Mouse (Mus musculus) liver, embryonic 14.5 days (tissue): ENCODE measurements around the gene H2-Q10. TPM values are rescaled to one million over a fixed set of nuclear protein-coding genes. Genes with fewer than 3 reads are reported as not detected.

Experiments
- ATAC-seq: fragments of 200-750 bp; cut with Nextera tagmentation; 2 replicates; pipeline ENCODE4 v1.8.0; 2017; ENCODE audit warnings: moderate number of reproducible peaks, mild to moderate bottlenecking, moderate library complexity; ENCODE audit not compliant: insufficient read depth
- DNase-seq, 3 experiments: peaks; one replicate each; pipeline ENCODE4 v3.0.0-alpha.2; 2012 to 2013; ENCODE audit warnings: low read depth in 3 of 3, low spot score in 3 of 3
- H3K27ac ChIP-seq: fragments of 300-500 bp; sonication (generic); 2 replicates; pipeline ENCODE4 v1.5.1; 2014; ENCODE audit warnings: moderate library complexity, mild to moderate bottlenecking, control low read depth, inconsistent platforms
- H3K27me3 ChIP-seq: fragments of 300-500 bp; sonication (generic); 2 replicates; pipeline ENCODE4 v1.6.1; 2014; ENCODE audit warnings: mild to moderate bottlenecking, low read length, moderate library complexity; ENCODE audit not compliant: control insufficient read depth, insufficient read depth
- H3K36me3 ChIP-seq: fragments of 300-500 bp; sonication (generic); replicated peaks from 2 replicates; pipeline ENCODE4 v1.6.1; 2014; ENCODE audit warnings: low read depth; ENCODE audit not compliant: control insufficient read depth, insufficient read depth
- H3K4me1 ChIP-seq, 2 experiments: fragments of 200-500 bp in 1 of 2; fragments of 300-500 bp in 1 of 2; sonication (generic) in 1 of 2; replicated peaks; 2 replicates each; pipeline ENCODE4 v1.6.1; 2012 to 2014; ENCODE audit warnings: antibody characterized with exemption in 1 of 2, inconsistent platforms in 1 of 2, low read length in 1 of 2; ENCODE audit not compliant: control insufficient read depth in 2 of 2, insufficient read depth in 2 of 2
- H3K4me2 ChIP-seq: fragments of 300-500 bp; sonication (generic); 2 replicates; pipeline ENCODE4 v1.6.1; 2014; ENCODE audit warnings: low read depth, mild to moderate bottlenecking, control low read depth, moderate library complexity
- H3K4me3 ChIP-seq, 2 experiments: fragments of 200-500 bp in 1 of 2; fragments of 300-500 bp in 1 of 2; sonication (generic) in 1 of 2; 2 replicates each; pipeline ENCODE4 v1.5.1; 2012 to 2014; ENCODE audit warnings: low read depth in 2 of 2, low read length in 2 of 2, mild to moderate bottlenecking in 2 of 2, control low read depth in 1 of 2, inconsistent platforms in 1 of 2, moderate library complexity in 1 of 2; ENCODE audit not compliant: insufficient read depth in 1 of 2
- H3K9ac ChIP-seq: fragments of 300-500 bp; sonication (generic); replicated peaks from 2 replicates; pipeline ENCODE4 v1.6.1; 2014; ENCODE audit warnings: mild to moderate bottlenecking, control low read depth, moderate library complexity
- H3K9me3 ChIP-seq: fragments of 300-500 bp; sonication (generic); 2 replicates; pipeline ENCODE4 v1.6.1; 2016; ENCODE audit warnings: low read length, mixed read lengths; ENCODE audit not compliant: control insufficient read depth
- CTCF ChIP-seq: IDR thresholded peaks from 2 replicates; pipeline ENCODE4 v1.5.1; 2016; ENCODE audit warnings: antibody characterized with exemption, low read depth, control low read depth
- EP300 ChIP-seq: IDR thresholded peaks from 2 replicates; pipeline ENCODE4 v1.6.1; 2016; ENCODE audit warnings: antibody characterized with exemption, low read depth
- WGBS: fragments of 180-500 bp; shearing (Covaris S2); extraction: QIAGEN DNeasy Blood & Tissue Kit; methylation state at CpG from one replicate; pipeline ENCODE4 v1.1.7; 2014; ENCODE audit not compliant: insufficient replicate concordance; 5-methylcytosine and 5-hydroxymethylcytosine counted together
- polyA plus RNA-seq, 2 experiments: library from polyadenylated mRNA; depleted of rRNA in 1 of 2; stranded (reverse) in 1 of 2; unstranded in 1 of 2; fragments of >200 nt; fragmentation: Nextera tagmentation in 1 of 2; extraction: Ambion mirVana in 1 of 2; gene quantifications; 2 replicates each; pipeline versions ENCODE4 v1.2.1 to v1.2.3; 2012 to 2014

Gene H2-Q10
- polyA plus RNA-seq, 2 experiments, result 136 to 195 TPM

DNA sequence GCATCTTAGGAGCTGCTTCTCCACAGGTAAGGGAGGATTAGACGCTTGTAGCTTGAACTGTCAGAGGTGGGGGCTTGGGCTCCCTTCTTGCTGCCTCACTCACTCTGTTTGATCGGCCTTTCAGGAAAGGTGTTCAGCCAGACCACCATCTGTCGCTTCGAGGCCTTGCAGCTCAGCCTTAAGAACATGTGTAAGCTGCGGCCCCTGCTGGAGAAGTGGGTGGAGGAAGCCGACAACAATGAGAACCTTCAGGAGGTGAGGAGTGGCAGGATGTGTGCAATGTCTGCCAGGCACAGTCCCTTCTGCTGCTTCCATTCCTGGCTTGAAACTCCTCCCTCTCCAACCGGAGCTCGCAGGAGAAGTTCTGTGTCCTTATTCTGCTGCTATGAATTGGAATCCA, 39.4 kb downstream of the H2-Q10 start:
- H3K27me3 ChIP-seq, result peaks cover 14% of the 10 kb centered on the region
- H3K9ac ChIP-seq, result no peak overlapping the region
- no peaks in the 10 kb centered on the region for H3K4me1 ChIP-seq
- no peak overlapping the region for H3K27ac ChIP-seq
- TF ChIP-seq EP300 (no peak), CTCF (peak; percentile 44; the same call in 1 of the 2 replicates)
- WGBS, result 17% methylated on average over 8 of the region's 8 CpGs
- no peak for DNase-seq
- no peak overlapping the region for H3K4me3 ChIP-seq
- H3K9me3 ChIP-seq, result no peaks in the 10 kb centered on the region
- ATAC-seq, result no peak
- H3K4me2 ChIP-seq, result no peak overlapping the region
- peaks cover 10% of the 10 kb centered on the region for H3K36me3 ChIP-seq

DNA sequence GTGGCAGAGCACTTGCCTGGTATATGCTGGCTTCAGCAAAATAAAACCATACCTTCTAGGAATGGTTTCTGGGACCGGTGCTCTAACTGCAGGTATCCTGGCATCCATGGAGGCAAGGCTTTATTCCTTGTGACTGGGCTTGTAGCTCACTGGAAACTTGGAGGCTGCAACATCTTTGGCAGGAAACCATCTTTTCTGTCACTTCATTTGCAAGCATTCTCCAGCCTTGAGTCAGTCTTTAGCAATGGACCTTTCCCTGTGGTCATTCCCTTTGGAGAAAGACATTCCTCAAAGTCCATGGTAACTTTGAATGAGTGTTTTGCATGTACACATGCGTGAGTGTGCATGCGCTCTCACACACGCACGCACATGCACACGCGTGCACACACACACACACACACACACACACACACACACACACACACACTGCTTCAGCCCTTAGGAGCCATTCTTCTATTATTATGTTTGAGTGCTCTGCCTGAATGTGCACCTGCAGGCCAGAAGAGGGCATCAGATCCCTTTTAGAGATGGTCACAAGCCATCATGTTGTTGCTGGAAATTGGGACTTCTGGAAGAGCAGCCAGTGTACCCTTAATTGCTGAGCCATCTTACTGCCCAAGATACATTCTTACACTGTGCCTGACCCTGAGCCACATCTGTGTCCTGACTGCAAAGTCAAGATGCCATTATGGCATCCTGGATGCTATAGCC, 43.2 kb downstream of the H2-Q10 start:
- peak; percentile 58 for TF ChIP-seq CTCF
- TF ChIP-seq EP300, result no peak
- Histone ChIP-seq H3K9ac (no peak overlapping the region), H3K4me1 (peaks cover 5 to 16% of the 10 kb centered on the region in 2 experiments), H3K4me2 (no peak overlapping the region), H3K27ac (no peak overlapping the region), H3K4me3 (no peak overlapping the region), H3K36me3 (peaks cover 10% of the 10 kb centered on the region), H3K27me3 (peaks cover under 1% of the 10 kb centered on the region; the same call in 1 of the 2 replicates), H3K9me3 (no peaks in the 10 kb centered on the region)
- ATAC-seq (no peak), DNase-seq (no peak)
- WGBS, result 86% methylated on average over 7 of the region's 7 CpGs

DNA sequence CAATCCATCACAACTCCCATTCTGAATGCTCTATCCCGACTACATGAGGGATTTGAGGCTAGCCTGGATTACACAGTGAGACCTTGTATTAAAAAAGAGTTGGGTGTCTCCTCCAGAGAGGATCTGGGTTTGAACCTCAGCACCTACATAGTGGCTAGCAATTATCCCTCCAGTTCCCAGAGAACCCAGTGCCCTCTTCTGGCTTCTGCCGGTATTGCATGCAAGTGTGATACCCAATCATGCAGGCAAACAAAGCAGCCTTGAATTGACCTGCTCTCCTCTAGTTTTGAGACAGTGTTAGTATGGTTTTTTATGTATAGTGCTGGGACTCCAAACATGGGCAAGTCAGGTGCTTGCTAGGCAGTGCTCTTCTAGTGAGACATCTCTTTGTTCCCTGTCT, 44.0 kb downstream of the H2-Q10 start:
- peaks cover 10% of the 10 kb centered on the region for H3K36me3 ChIP-seq
- TF ChIP-seq EP300 (no peak), CTCF (peak; percentile 93)
- H3K27me3 ChIP-seq, result no peaks in the 10 kb centered on the region
- no peak overlapping the region; a peak in 1 of 4 replicates for H3K4me3 ChIP-seq
- no peak for ATAC-seq
- no peak overlapping the region for H3K27ac ChIP-seq
- H3K4me2 ChIP-seq, result peak overlapping the region; percentile 85
- no peaks in the 10 kb centered on the region for H3K9me3 ChIP-seq
- H3K9ac ChIP-seq, result no peak overlapping the region
- peak; percentile 49 to 60 (median 59) for DNase-seq
- H3K4me1 ChIP-seq, result peaks cover 5 to 16% of the 10 kb centered on the region in 2 experiments
- WGBS, result 6% methylated on average over 2 of the region's 2 CpGs

DNA sequence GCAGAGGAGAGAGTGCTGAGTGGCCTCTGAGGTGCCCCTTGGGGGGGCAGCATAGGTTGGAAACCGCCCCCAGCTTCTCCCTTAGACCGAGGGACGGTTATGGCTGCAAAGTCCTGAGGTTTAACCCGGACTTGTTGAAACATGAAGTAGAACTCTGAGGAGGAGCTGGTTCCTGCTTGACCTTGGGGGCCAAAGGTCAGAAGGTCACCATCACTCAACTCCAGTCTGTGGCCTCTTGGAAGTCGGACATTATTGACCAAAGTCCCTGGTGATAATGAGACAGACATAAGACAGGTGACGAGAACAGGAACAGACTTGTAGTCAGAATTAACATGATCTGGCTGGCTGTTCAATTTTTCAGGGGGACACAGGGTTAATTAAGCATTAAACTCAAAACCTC, 44.9 kb downstream of the H2-Q10 start:
- no peak for DNase-seq
- Histone ChIP-seq H3K27ac (no peak overlapping the region), H3K36me3 (peaks cover 10% of the 10 kb centered on the region), H3K4me1 (peaks cover 5 to 16% of the 10 kb centered on the region in 2 experiments), H3K4me3 (peak overlapping the region; percentile 76 to 96), H3K27me3 (no peaks in the 10 kb centered on the region), H3K4me2 (peak overlapping the region; percentile 85), H3K9ac (peak overlapping the region; percentile 67), H3K9me3 (no peaks in the 10 kb centered on the region)
- no peak for ATAC-seq
- TF ChIP-seq CTCF, result no peak
- no peak for TF ChIP-seq EP300
- 74% methylated on average over 6 of the region's 6 CpGs for WGBS

DNA sequence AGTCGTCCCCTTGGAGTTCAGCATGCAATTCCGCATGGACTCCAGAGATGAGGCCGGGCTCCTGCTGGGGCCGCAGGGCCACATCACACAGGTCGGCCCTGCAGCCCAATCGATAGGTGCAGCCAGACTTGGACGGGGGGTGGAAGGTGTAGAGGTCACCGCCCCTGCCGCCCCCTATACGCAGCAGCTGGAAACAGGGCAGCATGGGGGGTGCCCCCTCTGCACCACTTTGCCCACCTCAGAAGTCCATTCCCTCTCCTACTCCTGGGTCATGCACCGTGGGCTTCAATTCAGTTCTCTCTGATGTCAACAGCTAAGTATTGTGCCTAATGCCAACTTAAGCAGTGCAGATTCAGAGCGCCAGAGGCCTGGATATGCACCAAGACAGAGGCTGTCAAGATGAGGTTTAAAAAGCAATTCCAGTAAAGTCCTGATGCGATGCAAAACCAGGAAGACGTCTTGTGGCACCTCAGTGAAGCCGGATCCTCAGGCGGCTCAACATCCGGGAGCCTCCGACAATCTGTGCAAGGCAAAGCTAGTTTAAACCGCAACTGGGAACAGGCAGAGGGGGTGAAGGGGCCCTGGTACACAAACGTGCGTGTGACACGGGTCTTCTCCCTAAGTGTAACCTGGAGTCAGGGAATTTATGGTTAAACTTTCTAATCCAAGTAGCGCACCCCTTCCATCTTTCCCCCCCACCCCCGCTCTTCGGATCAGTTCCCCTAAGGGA, 46.2 kb downstream of the H2-Q10 start:
- H3K36me3 ChIP-seq, result peaks cover 10% of the 10 kb centered on the region
- TF ChIP-seq CTCF, result no peak
- TF ChIP-seq EP300, result no peak
- ATAC-seq (no peak; the same call in 1 of the 2 replicates), DNase-seq (peak; percentile 10 to 20 (median 20))
- WGBS, result 10% methylated on average over 25 of the region's 25 CpGs
- H3K27me3 ChIP-seq, result no peaks in the 10 kb centered on the region
- H3K4me2 ChIP-seq, result peak overlapping the region; percentile 85
- H3K27ac ChIP-seq, result no peak overlapping the region
- H3K9me3 ChIP-seq, result no peaks in the 10 kb centered on the region
- peaks cover 5 to 16% of the 10 kb centered on the region in 2 experiments for H3K4me1 ChIP-seq
- peak overlapping the region; percentile 67 for H3K9ac ChIP-seq
- H3K4me3 ChIP-seq, result peak overlapping the region; percentile 76 to 96
